Mouse (Mus musculus) layer of hippocampus, adult 11-12 months (tissue): ENCODE results near the gene Rbl2.
A peak's percentile ranks its signal among the peaks of the same experiment; 100 is the strongest.

Source experiments
- DNase-seq: peaks from one replicate; pipeline ENCODE4 v3.0.0; 2022; ENCODE audit warnings: low spot score

Rbl2 gene

GRCm38 (mm10) chr8:91069834-91070233, at the start of gene Rbl2:
Gene Rbl2, plus strand, starts transcription at chr8:91070057.
- DNase-seq: peak; percentile 95

- no peak for DNase-seq
Observed at GRCm38 (mm10) chr8:91034417-91034816, 35.4 kb upstream of the Rbl2 start.

- no peak for DNase-seq
Observed at GRCm38 (mm10) chr8:91036905-91037304, 33.0 kb upstream of the Rbl2 start.

- no peak for DNase-seq
Observed at GRCm38 (mm10) chr8:91038637-91039036, 31.2 kb upstream of the Rbl2 start.

- DNase-seq: no peak
Observed at GRCm38 (mm10) chr8:91046370-91046769, 23.5 kb upstream of the Rbl2 start.

GRCm38 (mm10) chr8:91051037-91051436, 18.8 kb upstream of the Rbl2 start:
- peak; percentile 79 for DNase-seq

GRCm38 (mm10) chr8:91054418-91054817, 15.4 kb upstream of the Rbl2 start:
- no peak for DNase-seq

- DNase-seq: no peak
Observed at GRCm38 (mm10) chr8:91056848-91057247, 13.0 kb upstream of the Rbl2 start.

GRCm38 (mm10) chr8:91059086-91059578, 10.7 kb upstream of the Rbl2 start:
- DNase-seq: peak; percentile 34

GRCm38 (mm10) chr8:91059884-91060510, 9.9 kb upstream of the Rbl2 start:
- DNase-seq: no peak

GRCm38 (mm10) chr8:91060555-91061471, 9.0 kb upstream of the Rbl2 start:
- DNase-seq: no peak

GRCm38 (mm10) chr8:91065179-91065578, 4.7 kb upstream of the Rbl2 start:
- no peak for DNase-seq

- peak; percentile 29 for DNase-seq
Observed at GRCm38 (mm10) chr8:91069407-91069806, 450 bp upstream of the Rbl2 start.

- peak; percentile 78 for DNase-seq
Observed at GRCm38 (mm10) chr8:91070275-91070859, 510 bp downstream of the Rbl2 start.

GRCm38 (mm10) chr8:91077077-91077867, 7.4 kb downstream of the Rbl2 start:
- DNase-seq: no peak

GRCm38 (mm10) chr8:91079678-91080077, 9.8 kb downstream of the Rbl2 start:
- DNase-seq: no peak

GRCm38 (mm10) chr8:91081911-91082310, 12.1 kb downstream of the Rbl2 start:
- no peak for DNase-seq

GRCm38 (mm10) chr8:91082428-91082827, 12.6 kb downstream of the Rbl2 start:
- no peak for DNase-seq

- DNase-seq: no peak
Observed at GRCm38 (mm10) chr8:91088452-91088851, 18.6 kb downstream of the Rbl2 start.

- no peak for DNase-seq
Observed at GRCm38 (mm10) chr8:91089601-91090000, 19.7 kb downstream of the Rbl2 start.

GRCm38 (mm10) chr8:91094135-91094534, 24.3 kb downstream of the Rbl2 start:
- no peak for DNase-seq

- DNase-seq: no peak
Observed at GRCm38 (mm10) chr8:91098106-91098505, 28.2 kb downstream of the Rbl2 start.
